Mouse (Mus musculus) kidney, postnatal 4 days (tissue): ENCODE results near the gene Icam5.
"Not testable (repeated sequence)": the region's sequence is repeated elsewhere in the genome, so short reads cannot be mapped to it uniquely, and the experiment has no call there.

Experiments used
- DNase-seq, 2 experiments: peaks; one replicate each; pipeline ENCODE4 v3.0.0; 2021; ENCODE audit warnings: mixed read lengths in 2 of 2

The Icam5 gene

GRCm38 (mm10) chr9:21031896-21032351, at the start of gene Icam5:
Gene Icam5, plus strand, starts transcription at chr9:21032073.
- peak; percentile 37 to 45 for DNase-seq

GRCm38 (mm10) chr9:20982171-20982570, 49.7 kb upstream of the Icam5 start:
- DNase-seq, result no peak

GRCm38 (mm10) chr9:20983169-20983568, 48.7 kb upstream of the Icam5 start:
- DNase-seq, result no peak

GRCm38 (mm10) chr9:20986952-20987686, 44.8 kb upstream of the Icam5 start:
- peak; percentile 80 to 86 for DNase-seq

- DNase-seq, result no peak
Observed at GRCm38 (mm10) chr9:20987953-20988352, 43.9 kb upstream of the Icam5 start.

- peak; percentile 79 to 87 for DNase-seq
Observed at GRCm38 (mm10) chr9:20990861-20991260, 41.0 kb upstream of the Icam5 start.

GRCm38 (mm10) chr9:20991587-20991986, 40.3 kb upstream of the Icam5 start:
- no peak for DNase-seq

- peak in 1 of 2 experiments; percentile 59 for DNase-seq
Observed at GRCm38 (mm10) chr9:20993165-20993898, 38.5 kb upstream of the Icam5 start.

GRCm38 (mm10) chr9:20995069-20995468, 36.8 kb upstream of the Icam5 start:
- DNase-seq, result peak in 1 of 2 experiments; percentile 45

GRCm38 (mm10) chr9:20997065-20997464, 34.8 kb upstream of the Icam5 start:
- no peak for DNase-seq

- not testable (repeated sequence) for DNase-seq
Observed at GRCm38 (mm10) chr9:20998337-20998736, 33.5 kb upstream of the Icam5 start.

- peak; percentile 42 to 66 for DNase-seq
Observed at GRCm38 (mm10) chr9:21000811-21001210, 31.1 kb upstream of the Icam5 start.

- no peak for DNase-seq
Observed at GRCm38 (mm10) chr9:21001651-21002200, 30.1 kb upstream of the Icam5 start.

- DNase-seq, result no peak
Observed at GRCm38 (mm10) chr9:21002270-21002626, 29.6 kb upstream of the Icam5 start.

- DNase-seq, result peak; percentile 94 to 95
Observed at GRCm38 (mm10) chr9:21002627-21003551, 29.0 kb upstream of the Icam5 start, which contains the start of gene Mrpl4. Gene Mrpl4, plus strand, starts transcription at chr9:21002738.

GRCm38 (mm10) chr9:21007313-21007952, 24.4 kb upstream of the Icam5 start:
- DNase-seq, result no peak

GRCm38 (mm10) chr9:21008007-21008406, 23.9 kb upstream of the Icam5 start:
- no peak for DNase-seq

GRCm38 (mm10) chr9:21010362-21010761, 21.5 kb upstream of the Icam5 start:
- DNase-seq, result no peak

- DNase-seq, result not testable (repeated sequence)
Observed at GRCm38 (mm10) chr9:21010939-21011541, 20.8 kb upstream of the Icam5 start.

- peak; percentile 45 to 53 for DNase-seq
Observed at GRCm38 (mm10) chr9:21011846-21012312, 20.0 kb upstream of the Icam5 start.

- no peak for DNase-seq
Observed at GRCm38 (mm10) chr9:21012368-21012767, 19.5 kb upstream of the Icam5 start.
